Mouse (Mus musculus) G1E (cell line): ENCODE results near the gene Cobll1.

Experiments used
- CTCF ChIP-seq: IDR thresholded peaks from 2 replicates; pipeline ENCODE4 v1.5.1; 2012; ENCODE audit warnings: low read depth, low read length, inconsistent platforms, mixed read lengths
- GATA1 ChIP-seq: IDR thresholded peaks from 2 replicates; pipeline ENCODE4 v1.6.1; 2012; ENCODE audit warnings: borderline replicate concordance, low read length, inconsistent platforms, mixed read lengths
- TAL1 ChIP-seq: conservative IDR thresholded peaks from 2 replicates; pipeline ENCODE4 v1.6.1; 2012; ENCODE audit warnings: low read depth, low read length, inconsistent platforms, mixed read lengths

DNA sequence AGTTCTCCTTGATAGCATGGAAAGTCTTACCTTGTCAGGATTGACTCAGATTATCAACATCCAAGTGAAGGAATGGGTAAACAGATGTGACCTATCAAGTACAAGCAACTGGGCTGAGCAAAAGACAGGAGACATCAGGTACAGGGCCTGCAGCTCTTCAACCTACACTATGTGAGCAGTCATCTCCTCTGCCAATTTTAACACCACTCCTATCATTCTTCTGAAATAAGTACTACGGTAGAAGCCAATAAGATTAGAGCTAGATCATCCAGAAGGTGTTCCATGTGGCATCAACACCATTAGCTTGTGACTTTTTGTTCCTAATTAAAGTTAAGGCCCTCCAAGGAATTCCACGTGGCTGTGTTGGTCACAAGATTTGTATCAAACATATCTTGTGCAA, 121.3 kb downstream of the Cobll1 start:
- TF ChIP-seq CTCF (no peak), GATA1 (no peak), TAL1 (no peak)
